ENCODE assay signal across 16 mouse cellular contexts in genomic region chr4:84114162-84115040, GRCm38 (mm10).
"Had no signal": no experiment of that assay in that cellular context is flagged by ENCODE, and none has a peak within 500 bp of the region (broad histone marks: within the 10 kb centered on the region; RNA-seq: fewer than 3 reads in every experiment).

No protein-coding gene starts in this region.

- H3K4me3 ChIP-seq: left cerebral cortex, adult 2 months; limb, embryonic 10.5 days; liver, embryonic 15.5 days; megakaryocyte, embryonic 14.5 days; midbrain, embryonic 15.5 days; neural tube, embryonic 12.5 days; stomach, embryonic 15.5 days had no signal

- H3K4me2 ChIP-seq: liver, embryonic 11.5 days; liver, embryonic 15.5 days; midbrain, embryonic 11.5 days; midbrain, embryonic 15.5 days; neural tube, embryonic 12.5 days; stomach, embryonic 15.5 days had no signal

- H3K27ac ChIP-seq: left cerebral cortex, adult 2 months; limb, embryonic 10.5 days; liver, embryonic 15.5 days; macrophage; midbrain, embryonic 15.5 days; neural tube, embryonic 12.5 days; stomach, embryonic 15.5 days had no signal

- DNase-seq: lung, adult 2 months; right cerebral cortex, postnatal 14 days; thymus, adult 2 months; thymus, postnatal 25 days had no signal

- ATAC-seq: intestine, embryonic 16.5 days; lung, postnatal 0 days; midbrain, embryonic 15.5 days had no signal

- H3K36me3 ChIP-seq: limb, embryonic 10.5 days; liver, embryonic 15.5 days; midbrain, embryonic 15.5 days; neural tube, embryonic 12.5 days; stomach, embryonic 15.5 days had no signal

- H3K27me3 ChIP-seq: liver, embryonic 15.5 days; megakaryocyte, embryonic 14.5 days; midbrain, embryonic 15.5 days; neural tube, embryonic 12.5 days; stomach, embryonic 15.5 days had no signal

- H3K9me3 ChIP-seq: limb, embryonic 10.5 days; liver, embryonic 15.5 days; midbrain, embryonic 15.5 days; neural tube, embryonic 12.5 days; stomach, embryonic 15.5 days had no signal

- H3K4me1 ChIP-seq: liver, embryonic 15.5 days; stomach, embryonic 15.5 days had no signal

- H3K9ac ChIP-seq: liver, embryonic 15.5 days; midbrain, embryonic 15.5 days; neural tube, embryonic 12.5 days; stomach, embryonic 15.5 days had no signal
